Mouse (Mus musculus) liver, embryonic 15.5 days (tissue): ENCODE data around the gene Sec24b. TPM values are rescaled to one million over a fixed set of nuclear protein-coding genes. Genes with fewer than 3 reads are reported as not detected.

Source experiments
- ATAC-seq: fragments of 200-750 bp; cut with Nextera tagmentation; 2 replicates; pipeline ENCODE4 v1.8.0; 2017; ENCODE audit warnings: moderate number of reproducible peaks, mild to moderate bottlenecking, moderate library complexity; ENCODE audit not compliant: insufficient read depth
- H3K27ac ChIP-seq: fragments of 300-500 bp; sonication (generic); replicated peaks from 2 replicates; pipeline ENCODE4 v1.5.1; 2015; ENCODE audit warnings: mild to moderate bottlenecking, inconsistent platforms
- H3K27me3 ChIP-seq: fragments of 300-500 bp; sonication (generic); 2 replicates; pipeline ENCODE4 v1.6.1; 2015; ENCODE audit warnings: mild to moderate bottlenecking, inconsistent platforms
- H3K36me3 ChIP-seq: fragments of 300-500 bp; sonication (generic); replicated peaks from 2 replicates; pipeline ENCODE4 v1.6.1; 2015; ENCODE audit warnings: moderate library complexity, mild to moderate bottlenecking, inconsistent platforms
- H3K4me1 ChIP-seq: fragments of 300-500 bp; sonication (generic); replicated peaks from 2 replicates; pipeline ENCODE4 v1.6.1; 2015; ENCODE audit warnings: inconsistent platforms
- H3K4me2 ChIP-seq: fragments of 300-500 bp; sonication (generic); 2 replicates; pipeline ENCODE4 v1.6.1; 2015; ENCODE audit warnings: moderate library complexity, mild to moderate bottlenecking, inconsistent platforms
- H3K4me3 ChIP-seq: fragments of 300-500 bp; sonication (generic); replicated peaks from 2 replicates; pipeline ENCODE4 v1.5.1; 2015; ENCODE audit warnings: mild to moderate bottlenecking, inconsistent platforms
- H3K9ac ChIP-seq: fragments of 300-500 bp; sonication (generic); 2 replicates; pipeline ENCODE4 v1.6.1; 2015; ENCODE audit warnings: moderate library complexity, mild to moderate bottlenecking, inconsistent platforms
- H3K9me3 ChIP-seq: fragments of 300-500 bp; sonication (generic); replicated peaks from 2 replicates; pipeline ENCODE4 v1.6.1; 2016; ENCODE audit warnings: inconsistent platforms
- WGBS: fragments of 180-500 bp; shearing (Covaris S2); methylation state at CpG from one replicate; pipeline ENCODE4 v1.1.7; 2015; ENCODE audit warnings: mixed read lengths; ENCODE audit not compliant: insufficient replicate concordance; 5-methylcytosine and 5-hydroxymethylcytosine counted together
- polyA plus RNA-seq: library from polyadenylated mRNA; unstranded; fragments of >200 nt; fragmentation: Nextera tagmentation; extraction: Ambion mirVana; gene quantifications from 2 replicates; pipeline ENCODE4 v1.2.1, GENCODE M21; 2015

Sec24b gene
- polyA plus RNA-seq, 1 experiment from 2014 or later = 7.7 TPM

DNA sequence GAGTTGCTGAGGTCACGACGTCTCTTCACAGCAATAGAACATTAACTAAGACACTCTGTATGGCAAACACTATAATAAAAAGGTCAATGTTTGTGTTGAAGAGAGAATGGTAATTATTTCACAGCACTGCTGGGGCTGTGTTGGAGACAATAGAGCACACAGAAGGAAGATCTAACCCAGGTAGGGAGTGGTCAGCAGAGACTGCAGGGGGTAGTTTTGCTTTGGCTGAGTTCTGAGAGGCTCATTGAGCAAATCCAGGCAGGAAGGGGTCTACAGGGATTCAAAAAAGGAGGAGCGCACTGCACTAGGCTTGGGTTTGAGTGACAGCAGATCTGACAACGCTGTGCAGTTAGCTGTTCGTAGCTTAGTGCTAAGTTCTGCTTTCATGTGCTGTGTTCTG is 85.0 kb downstream of the Sec24b start:
- Histone ChIP-seq H3K4me3 (no peak overlapping the region), H3K27ac (no peak overlapping the region), H3K36me3 (no peaks in the 10 kb centered on the region), H3K9me3 (no peaks in the 10 kb centered on the region), H3K9ac (no peak overlapping the region), H3K27me3 (peaks cover 7% of the 10 kb centered on the region; the same call in 1 of the 2 replicates), H3K4me2 (no peak overlapping the region), H3K4me1 (no peaks in the 10 kb centered on the region; the same call in 1 of the 2 replicates)
- 63% methylated on average over 5 of the region's 5 CpGs for WGBS
- ATAC-seq = no peak

DNA sequence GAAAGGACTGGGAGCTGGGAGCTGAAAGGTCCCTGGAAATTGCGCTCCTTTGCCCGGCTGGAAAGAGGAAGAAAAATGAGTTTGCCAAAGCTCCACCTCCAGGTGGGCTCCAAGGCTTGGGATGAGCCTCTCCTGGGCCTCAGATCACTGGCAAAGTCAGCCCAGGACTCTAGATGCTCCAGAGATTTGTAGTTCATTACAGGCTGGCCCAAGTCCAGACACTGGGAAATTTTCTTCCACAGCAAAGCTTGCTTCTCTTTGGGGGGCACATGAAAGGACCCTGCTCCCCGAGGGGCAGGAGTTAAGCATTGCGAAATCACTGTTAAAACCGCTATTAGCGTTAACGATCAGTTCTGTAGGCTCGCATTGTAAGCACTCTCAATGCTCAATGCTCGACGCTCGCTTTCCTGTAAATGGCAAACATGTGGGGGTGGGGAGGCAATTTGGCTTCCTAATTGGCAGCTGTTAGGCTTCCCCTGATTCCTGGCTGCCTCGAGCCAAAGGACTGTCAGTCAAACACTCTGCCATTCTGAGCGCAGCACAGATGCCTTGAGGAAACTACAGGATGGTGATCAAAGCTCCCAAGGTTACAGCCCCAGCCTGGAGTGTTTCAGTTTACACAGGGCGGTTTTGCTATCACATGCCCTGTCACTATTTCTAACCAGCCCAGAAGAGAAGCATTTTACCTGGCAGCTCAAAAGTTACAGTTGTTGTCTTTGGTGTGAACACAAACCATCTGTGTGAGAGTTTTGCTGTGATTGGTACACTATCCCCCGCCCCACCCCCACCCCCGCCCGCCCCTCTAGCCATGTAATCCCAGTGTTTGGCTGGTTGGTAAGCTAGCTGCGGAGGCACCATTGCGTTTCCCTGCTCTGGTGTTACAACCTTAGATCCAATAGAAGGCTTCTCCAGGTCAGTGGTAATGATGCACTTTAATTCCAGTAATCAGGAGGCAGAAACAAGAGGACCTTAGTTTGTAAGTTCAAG is 90.5 kb downstream of the Sec24b start:
- peak overlapping the region; percentile 1; the same call in 1 of the 2 replicates for H3K9ac ChIP-seq
- peaks cover 34% of the 10 kb centered on the region for H3K4me1 ChIP-seq
- H3K27me3 ChIP-seq = peaks cover 54% of the 10 kb centered on the region
- H3K4me2 ChIP-seq = peak overlapping the region; percentile 93
- 18% methylated on average over 19 of the region's 19 CpGs for WGBS
- H3K36me3 ChIP-seq = no peaks in the 10 kb centered on the region
- H3K4me3 ChIP-seq = peak overlapping the region; percentile 70
- no peaks in the 10 kb centered on the region for H3K9me3 ChIP-seq
- H3K27ac ChIP-seq = no peak overlapping the region
- no peak for ATAC-seq

DNA sequence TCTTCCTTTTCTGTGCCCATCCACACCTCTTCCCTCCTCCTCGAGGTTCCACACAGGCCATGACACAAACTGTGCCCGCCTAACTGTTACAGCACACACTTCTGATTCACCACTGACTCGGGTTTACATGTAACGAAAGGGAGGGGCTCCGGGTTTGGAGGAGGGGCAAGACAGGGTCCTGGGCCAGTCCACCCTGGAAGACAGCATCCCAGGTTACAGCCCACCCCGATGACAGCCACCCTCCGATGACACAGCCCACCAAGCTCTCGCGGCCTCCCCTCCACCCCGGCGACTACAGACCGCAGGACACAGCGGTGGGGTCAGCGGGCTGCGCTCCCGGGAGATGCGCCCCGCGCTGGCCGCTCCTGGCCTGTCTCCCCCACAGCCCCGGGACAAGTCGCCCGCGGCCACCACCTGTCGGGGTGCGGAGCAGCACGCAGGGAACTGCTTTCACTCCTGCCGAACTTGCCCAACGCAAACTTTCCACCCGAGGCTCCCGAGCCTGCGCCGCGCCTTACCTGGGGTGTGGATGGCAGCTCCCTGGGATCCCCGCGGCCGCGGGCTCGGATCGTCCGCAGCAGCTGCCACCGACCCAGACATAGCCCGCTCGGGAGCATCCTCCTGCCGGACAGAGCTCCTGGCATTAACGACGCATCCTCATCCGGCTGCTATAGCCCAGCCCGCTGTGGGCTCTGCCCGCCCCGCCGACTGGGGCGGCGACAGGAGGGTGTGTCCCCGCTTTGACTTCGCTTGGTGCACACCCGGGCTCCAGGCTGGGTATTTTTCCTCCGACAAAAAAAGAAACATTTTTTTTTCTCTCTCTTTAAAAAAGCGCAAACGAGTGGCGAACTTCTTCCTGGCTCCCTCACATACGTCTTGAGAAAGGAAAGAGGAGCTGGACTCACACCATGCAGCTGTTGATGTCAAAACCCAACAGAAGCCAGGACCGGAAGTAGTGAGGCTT is 91.6 kb downstream of the Sec24b start, which contains the start of gene Mcub:
Gene Mcub, minus strand, starts transcription at position 775 of the 964 bp plus-strand sequence.
- Histone ChIP-seq H3K27me3 (peaks cover 54% of the 10 kb centered on the region), H3K4me2 (peak within 1 kb of the TSS; percentile 93), H3K9ac (peak within 1 kb of the TSS; percentile 57), H3K4me1 (peaks cover 34% of the 10 kb centered on the region), H3K36me3 (no peaks in the 10 kb centered on the region), H3K9me3 (no peaks in the 10 kb centered on the region), H3K27ac (peak within 1 kb of the TSS; percentile 51), H3K4me3 (peak within 1 kb of the TSS; percentile 70)
- under 1% methylated on average over 63 of the region's 63 CpGs for WGBS
- ATAC-seq = peak; percentile 87

DNA sequence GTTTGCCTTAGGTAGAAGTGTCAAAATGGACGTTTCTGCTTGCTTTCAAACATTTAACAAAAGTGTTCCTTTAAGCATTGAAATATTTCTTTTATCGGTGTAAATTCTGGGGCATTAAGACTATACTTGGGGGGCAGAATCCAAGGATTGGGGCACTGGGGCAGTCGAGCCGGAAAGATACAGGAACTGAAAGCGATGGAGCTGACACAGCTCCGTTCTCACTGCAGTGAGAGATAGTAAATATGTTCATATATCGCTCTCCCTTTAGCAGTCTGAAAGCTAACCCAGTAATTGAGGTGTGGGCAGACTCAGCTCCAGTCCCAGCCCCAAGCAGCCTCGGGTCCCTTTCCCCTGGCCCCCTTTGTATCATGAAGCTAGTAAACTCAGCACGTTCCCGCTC is 92.3 kb downstream of the Sec24b start:
- Histone ChIP-seq H3K4me1 (peaks cover 34% of the 10 kb centered on the region), H3K36me3 (no peaks in the 10 kb centered on the region), H3K27ac (peak overlapping the region; percentile 51; the same call in 1 of the 2 replicates), H3K4me2 (peak overlapping the region; percentile 93), H3K9ac (peak overlapping the region; percentile 57; the same call in 1 of the 2 replicates), H3K27me3 (peaks cover 54% of the 10 kb centered on the region), H3K9me3 (no peaks in the 10 kb centered on the region), H3K4me3 (peak overlapping the region; percentile 70)
- WGBS = 23% methylated on average over 10 of the region's 10 CpGs
- no peak for ATAC-seq

DNA sequence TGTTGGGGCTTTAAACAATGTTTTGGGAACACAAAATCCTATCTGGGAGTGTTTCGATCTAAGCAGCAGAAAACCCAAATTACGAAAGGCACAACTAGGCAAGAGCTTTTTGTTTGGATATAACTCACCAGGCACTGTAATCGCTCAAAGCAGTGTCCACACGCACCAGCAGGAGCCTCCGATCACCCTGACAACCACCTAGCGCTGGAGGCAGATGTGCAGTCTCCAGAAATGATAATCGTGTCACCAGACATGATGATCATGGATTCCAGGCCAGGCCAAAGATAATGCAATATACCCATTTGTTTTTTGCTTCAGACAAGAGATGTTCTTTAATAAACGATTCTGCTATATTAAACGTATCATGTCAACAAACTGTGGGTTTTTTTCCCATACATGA is 93.5 kb downstream of the Sec24b start:
- H3K9ac ChIP-seq = no peak overlapping the region
- H3K27me3 ChIP-seq = peaks cover 54% of the 10 kb centered on the region
- peak; percentile 70 for ATAC-seq
- peaks cover 34% of the 10 kb centered on the region for H3K4me1 ChIP-seq
- 47% methylated on average over 9 of the region's 9 CpGs for WGBS
- H3K4me2 ChIP-seq = peak overlapping the region; percentile 93
- H3K27ac ChIP-seq = no peak overlapping the region; the same call in 1 of the 2 replicates
- H3K9me3 ChIP-seq = no peaks in the 10 kb centered on the region
- no peak overlapping the region for H3K4me3 ChIP-seq
- no peaks in the 10 kb centered on the region for H3K36me3 ChIP-seq

DNA sequence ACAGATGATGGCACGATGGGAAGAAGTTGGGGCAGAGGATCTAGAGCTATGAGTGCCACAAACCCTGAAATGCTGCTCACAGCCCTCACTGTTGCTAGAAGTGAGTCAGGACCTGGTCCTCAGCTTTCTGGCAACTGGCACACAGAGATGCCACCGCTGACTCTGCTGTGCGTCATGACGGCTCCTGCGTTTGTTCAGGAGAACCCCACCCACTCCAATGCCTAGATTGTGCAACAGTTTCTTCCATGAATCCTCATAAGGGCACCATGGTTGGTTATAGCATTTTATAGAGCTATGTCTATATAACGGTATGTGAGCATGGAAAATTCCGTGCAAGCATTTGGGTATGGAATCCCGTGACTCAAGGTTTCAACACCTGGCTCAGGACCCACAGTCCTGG is 96.7 kb downstream of the Sec24b start:
- H3K9me3 ChIP-seq = no peaks in the 10 kb centered on the region
- no peaks in the 10 kb centered on the region for H3K36me3 ChIP-seq
- no peak for ATAC-seq
- H3K27ac ChIP-seq = no peak overlapping the region
- H3K9ac ChIP-seq = no peak overlapping the region
- H3K4me1 ChIP-seq = peaks cover 18% of the 10 kb centered on the region
- H3K27me3 ChIP-seq = peaks cover 30% of the 10 kb centered on the region
- WGBS = 74% methylated on average over 8 of the region's 8 CpGs
- no peak overlapping the region for H3K4me3 ChIP-seq
- H3K4me2 ChIP-seq = no peak overlapping the region

DNA sequence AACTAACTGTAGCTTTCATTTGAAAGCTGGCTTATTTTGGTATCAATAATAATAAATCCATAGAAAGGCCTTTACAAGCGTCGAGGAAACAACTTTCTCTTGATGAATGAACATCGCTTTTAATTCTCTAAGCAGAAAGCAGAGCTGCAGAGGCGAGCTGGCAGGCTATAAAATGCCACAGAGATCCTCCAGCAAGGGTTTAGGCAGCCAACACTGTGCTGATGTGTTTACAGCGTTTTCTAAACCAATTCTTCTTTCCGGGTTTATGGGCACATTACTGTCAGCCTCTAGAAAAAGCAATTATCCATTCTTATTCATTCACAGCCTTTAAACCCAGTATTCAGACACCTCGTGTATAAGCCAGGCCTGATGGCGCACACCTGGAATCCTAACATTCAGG is 98.8 kb downstream of the Sec24b start:
- Histone ChIP-seq H3K36me3 (no peaks in the 10 kb centered on the region), H3K9ac (no peak overlapping the region), H3K27me3 (peaks cover 11% of the 10 kb centered on the region; the same call in 1 of the 2 replicates), H3K4me1 (peaks cover 7% of the 10 kb centered on the region; the same call in 1 of the 2 replicates), H3K4me2 (no peak overlapping the region), H3K9me3 (no peaks in the 10 kb centered on the region), H3K4me3 (no peak overlapping the region), H3K27ac (no peak overlapping the region)
- no peak for ATAC-seq
- 72% methylated on average over 8 of the region's 8 CpGs for WGBS

DNA sequence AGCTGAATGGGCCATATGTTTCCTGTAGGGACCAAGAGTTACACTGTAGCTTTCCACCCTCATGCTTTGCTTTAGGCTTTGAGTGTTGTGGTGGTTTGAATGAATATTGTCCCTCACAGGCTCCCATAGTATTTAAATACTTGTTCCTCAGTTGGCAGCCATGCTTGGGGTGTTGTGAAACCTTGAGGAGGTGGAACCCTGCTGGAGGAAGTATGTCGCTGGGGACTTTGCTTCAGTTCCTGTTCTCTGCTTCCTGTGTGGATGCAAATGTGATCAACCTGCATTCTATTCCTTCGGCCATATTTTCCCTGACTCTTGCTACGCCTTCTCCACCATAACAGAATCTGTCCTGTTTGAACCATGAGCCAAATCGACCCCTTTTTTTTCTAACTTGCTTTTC is 108.1 kb downstream of the Sec24b start:
- ATAC-seq = no peak
- H3K4me3 ChIP-seq = no peak overlapping the region
- H3K9ac ChIP-seq = no peak overlapping the region
- H3K9me3 ChIP-seq = no peaks in the 10 kb centered on the region; the same call in 1 of the 2 replicates
- no peaks in the 10 kb centered on the region for H3K4me1 ChIP-seq
- H3K4me2 ChIP-seq = no peak overlapping the region
- 0 out of 2 replicates have a peak, but pooled peaks cover 3% of the 10 kb centered on the region for H3K36me3 ChIP-seq
- 69% methylated on average over 4 of the region's 4 CpGs for WGBS
- no peak overlapping the region for H3K27ac ChIP-seq
- no peaks in the 10 kb centered on the region for H3K27me3 ChIP-seq

DNA sequence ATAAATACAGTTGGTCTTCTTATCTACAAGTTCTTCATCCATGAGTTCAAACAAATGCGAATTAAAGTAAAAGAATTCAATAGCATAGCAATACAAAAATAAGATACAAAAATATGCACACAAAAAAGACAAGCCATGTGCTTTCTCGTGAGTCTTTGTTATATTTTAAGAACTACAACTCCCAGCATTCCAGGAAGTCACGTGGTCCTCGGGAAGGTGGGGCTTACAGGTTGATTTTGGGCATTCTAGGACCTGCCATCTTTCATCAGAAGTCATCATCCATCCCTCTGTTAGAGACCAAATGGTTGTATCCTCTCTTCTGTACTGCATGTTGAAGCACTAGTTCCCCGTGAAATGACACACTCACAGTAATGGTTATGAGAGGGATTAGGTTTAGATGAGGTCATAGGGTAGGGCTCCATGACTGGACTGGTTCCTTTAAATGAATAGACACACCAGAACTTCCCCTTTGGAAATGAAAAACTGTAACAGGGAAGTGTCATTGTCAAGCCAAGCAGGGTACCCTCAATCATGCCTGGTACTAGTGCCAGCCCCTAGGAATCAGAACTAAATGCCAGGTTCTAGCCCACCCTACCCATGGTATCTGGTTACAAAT is 112.1 kb downstream of the Sec24b start:
- 0 out of 2 replicates have a peak, but pooled peaks cover 3% of the 10 kb centered on the region for H3K36me3 ChIP-seq
- H3K27ac ChIP-seq = no peak overlapping the region
- no peaks in the 10 kb centered on the region for H3K27me3 ChIP-seq
- no peak overlapping the region for H3K9ac ChIP-seq
- H3K4me2 ChIP-seq = no peak overlapping the region
- H3K9me3 ChIP-seq = no peaks in the 10 kb centered on the region; the same call in 1 of the 2 replicates
- ATAC-seq = no peak
- H3K4me1 ChIP-seq = peaks cover 20% of the 10 kb centered on the region
- 64% methylated on average over 5 of the region's 5 CpGs for WGBS
- H3K4me3 ChIP-seq = no peak overlapping the region

DNA sequence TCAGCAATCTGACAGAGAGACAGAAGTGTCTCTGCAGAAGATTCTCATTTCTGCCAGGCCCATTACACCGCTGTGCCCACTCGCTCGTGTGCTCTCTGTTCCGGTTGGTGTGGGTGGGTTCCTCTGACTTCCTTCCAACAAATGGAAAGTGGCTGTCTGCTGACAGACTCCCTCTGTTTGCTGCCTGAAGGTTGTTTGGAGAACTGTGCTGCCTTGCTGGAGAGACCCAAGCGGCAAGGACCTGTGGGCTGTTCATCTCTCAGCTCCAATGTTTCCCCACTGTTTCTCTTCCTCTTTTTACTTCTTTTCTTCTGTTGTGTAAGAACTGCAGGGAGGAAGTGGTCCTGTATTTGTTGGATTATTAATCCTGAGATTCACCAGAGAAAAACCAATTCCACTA is 113.0 kb downstream of the Sec24b start:
- no peaks in the 10 kb centered on the region for H3K9me3 ChIP-seq
- peaks cover 20% of the 10 kb centered on the region for H3K4me1 ChIP-seq
- no peak overlapping the region for H3K4me3 ChIP-seq
- no peaks in the 10 kb centered on the region for H3K36me3 ChIP-seq
- ATAC-seq = no peak
- no peaks in the 10 kb centered on the region for H3K27me3 ChIP-seq
- WGBS = 63% methylated on average over 5 of the region's 5 CpGs
- no peak overlapping the region for H3K27ac ChIP-seq
- H3K9ac ChIP-seq = no peak overlapping the region
- no peak overlapping the region for H3K4me2 ChIP-seq
